Mouse (Mus musculus): ENCODE data around the gene Pcsk5.

Pcsk5 gene

DNA sequence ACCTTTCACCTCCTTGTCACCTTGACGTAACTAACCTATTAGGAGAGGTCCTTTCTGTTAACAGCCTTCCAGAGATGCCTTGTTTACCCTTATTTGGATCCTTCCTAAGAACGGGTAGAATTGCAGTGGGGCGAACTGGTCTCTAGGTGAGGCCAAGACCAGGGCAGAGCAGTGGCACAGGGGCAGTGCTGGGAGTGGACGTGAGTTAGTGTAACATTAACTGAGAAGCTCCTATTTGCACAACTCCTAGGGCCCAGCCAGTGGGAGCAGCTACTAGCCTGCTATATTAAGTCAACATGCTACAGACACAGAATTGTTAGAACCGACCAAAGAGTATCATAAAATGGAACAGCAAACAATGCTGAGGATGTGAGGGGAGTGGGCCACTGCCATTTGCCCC is 30.8 kb downstream of the Pcsk5 start:
- DNase-seq (ENCODE audit: low spot score in 2 of 2) = no peak

DNA sequence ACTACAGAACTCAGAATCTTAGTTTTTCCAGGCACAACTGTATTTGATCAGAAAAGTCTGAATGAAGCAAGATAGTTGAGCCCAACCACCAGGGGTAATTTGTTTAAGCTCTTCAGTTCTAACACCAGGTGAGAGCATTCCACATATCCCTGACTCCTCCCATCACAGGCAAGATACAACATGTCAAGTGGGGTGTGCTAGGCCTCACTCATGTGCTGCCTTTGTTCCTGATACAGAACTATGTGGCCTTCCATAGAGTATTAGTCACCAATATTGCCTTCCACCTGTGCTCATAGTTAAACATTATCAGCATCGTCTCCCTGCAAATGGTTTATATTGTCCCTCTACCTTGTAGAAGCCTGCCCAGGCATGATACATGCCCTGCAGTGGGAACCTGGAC is 36.6 kb downstream of the Pcsk5 start:
- no peak for DNase-seq (ENCODE audit: low spot score in 2 of 2)

DNA sequence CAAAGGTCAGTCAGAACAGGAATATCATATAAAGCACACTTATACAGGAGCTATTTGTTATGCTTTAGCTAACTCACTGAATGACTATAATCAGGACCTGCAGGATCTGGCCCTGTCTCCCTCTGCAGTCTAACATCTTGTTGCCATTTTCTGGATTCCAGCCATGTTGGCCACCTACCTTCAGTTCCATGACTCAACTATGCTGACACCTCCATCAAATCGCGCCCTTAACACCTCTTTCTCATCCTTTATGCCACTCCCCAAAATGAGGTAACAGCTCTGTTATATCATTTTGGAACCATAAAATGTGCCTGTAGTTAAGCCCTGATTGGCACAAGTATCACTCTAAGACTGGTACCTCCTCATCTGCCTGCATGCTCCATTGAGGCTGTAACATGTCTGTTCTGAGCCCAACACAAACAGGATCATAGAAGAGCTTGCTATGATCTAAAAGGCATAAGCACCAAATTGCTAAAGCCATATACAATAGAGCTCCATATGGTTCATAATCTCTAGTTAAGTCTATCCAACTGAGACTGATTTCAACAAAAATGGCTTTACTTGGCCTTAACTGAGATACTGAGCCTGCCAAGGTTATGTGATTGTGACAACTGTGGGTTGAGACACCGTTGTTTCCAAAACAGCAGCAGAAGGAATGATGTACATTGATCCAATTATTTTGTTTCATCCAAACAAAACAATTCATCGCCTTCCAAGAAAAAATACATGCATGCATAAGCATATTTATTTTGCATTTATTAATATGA is 37.8 kb downstream of the Pcsk5 start:
- no peak for DNase-seq (ENCODE audit: low spot score in 2 of 2)

DNA sequence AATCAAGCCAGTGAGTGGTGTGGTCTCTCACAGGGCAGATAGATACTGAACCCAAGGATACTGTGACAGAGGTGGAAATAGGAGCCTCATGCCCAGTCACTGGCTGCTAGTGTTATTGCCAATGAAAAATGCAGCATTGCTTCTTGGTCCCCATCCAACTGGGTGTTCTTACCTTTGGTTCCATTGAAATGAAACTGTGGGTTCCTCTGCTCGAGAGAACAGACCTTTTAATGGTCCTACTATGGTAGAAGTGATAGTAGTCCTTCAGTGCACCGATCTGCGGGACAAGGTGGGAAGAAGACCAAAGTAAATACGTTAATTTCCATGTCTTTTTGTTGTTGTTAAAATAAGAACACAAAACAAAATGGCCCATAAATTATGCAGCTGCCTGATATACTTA is 44.0 kb downstream of the Pcsk5 start:
- no peak for DNase-seq (ENCODE audit: low spot score in 2 of 2)

DNA sequence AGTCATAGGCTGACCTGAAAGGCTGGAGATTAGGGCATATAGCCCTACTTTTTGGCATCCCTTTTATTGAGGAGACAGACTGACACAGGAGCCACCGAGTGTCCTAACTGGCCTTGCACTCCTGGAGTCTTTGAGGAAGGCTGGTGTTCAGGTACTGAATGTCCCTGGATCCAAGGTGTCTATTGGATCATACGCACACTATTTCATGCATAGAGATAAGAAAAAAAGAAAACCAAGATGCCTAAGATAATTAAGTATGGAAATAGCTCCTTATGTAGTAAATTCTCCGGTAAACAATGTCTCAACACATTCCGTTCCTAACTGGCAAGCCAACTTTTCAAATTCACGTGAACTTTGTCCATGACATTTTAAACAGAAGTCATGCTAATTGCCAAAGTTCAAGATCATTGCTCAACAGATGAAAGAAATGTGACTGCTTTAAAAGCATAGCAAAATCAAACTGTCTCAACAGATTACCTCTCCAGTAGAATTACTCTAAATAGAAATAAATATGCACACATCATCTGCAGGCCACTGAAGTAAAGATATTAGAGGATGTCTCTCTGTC is 45.9 kb downstream of the Pcsk5 start:
- no peak for DNase-seq (ENCODE audit: low spot score in 2 of 2)

DNA sequence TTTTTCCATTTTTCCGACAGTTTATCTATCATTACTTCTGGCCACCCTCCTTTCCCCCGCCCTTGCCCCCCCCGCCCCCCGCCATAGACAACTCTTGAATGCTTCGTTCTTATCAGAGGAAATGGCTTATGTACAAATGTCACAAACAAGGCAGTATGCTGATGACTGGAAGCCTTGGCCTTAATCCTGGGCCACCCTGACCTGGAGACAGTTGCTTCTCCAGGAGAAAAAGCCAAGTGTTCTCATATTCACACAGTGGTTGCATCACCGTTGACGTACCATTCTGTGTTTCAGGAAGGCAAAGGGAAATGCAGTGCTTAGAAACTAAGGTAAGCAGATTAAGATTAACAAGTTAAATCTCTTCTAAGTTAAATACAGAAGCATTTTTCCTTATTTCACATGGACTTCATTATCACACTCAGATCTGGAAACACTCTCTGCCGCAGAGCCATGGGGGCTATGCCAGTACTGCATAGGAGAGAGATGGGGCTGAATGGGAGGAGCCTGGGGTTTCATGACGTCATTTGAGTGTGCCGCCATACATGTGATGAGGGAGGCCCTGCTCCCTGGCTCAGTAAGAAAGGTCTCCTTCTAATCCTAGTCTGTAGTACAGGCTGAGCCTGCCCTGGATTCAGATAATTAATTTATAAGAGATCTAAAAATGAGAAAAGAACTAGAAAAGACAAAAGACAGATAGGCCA is 48.7 kb downstream of the Pcsk5 start:
- DNase-seq (ENCODE audit: low spot score in 2 of 2) = no peak

DNA sequence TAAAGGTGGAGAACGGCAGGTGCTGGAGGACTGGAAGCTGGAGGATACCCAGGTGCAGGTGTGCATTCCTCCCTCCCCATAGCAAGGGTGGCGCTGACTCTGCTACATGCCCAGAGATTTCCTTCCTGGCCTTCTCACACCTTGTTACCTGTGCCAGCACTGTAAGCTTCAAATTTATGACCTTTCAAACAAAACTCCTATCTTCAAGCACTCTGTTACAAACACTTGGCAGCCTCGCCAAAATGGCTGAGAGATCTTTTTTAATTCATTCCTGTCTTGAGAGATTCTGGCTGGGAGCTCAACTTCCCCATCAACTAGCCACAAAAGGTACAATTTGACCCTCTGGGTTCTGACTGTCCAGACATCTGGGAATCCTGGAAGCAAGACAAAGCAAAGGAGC is 50.7 kb downstream of the Pcsk5 start:
- no peak for DNase-seq (ENCODE audit: low spot score in 2 of 2)

DNA sequence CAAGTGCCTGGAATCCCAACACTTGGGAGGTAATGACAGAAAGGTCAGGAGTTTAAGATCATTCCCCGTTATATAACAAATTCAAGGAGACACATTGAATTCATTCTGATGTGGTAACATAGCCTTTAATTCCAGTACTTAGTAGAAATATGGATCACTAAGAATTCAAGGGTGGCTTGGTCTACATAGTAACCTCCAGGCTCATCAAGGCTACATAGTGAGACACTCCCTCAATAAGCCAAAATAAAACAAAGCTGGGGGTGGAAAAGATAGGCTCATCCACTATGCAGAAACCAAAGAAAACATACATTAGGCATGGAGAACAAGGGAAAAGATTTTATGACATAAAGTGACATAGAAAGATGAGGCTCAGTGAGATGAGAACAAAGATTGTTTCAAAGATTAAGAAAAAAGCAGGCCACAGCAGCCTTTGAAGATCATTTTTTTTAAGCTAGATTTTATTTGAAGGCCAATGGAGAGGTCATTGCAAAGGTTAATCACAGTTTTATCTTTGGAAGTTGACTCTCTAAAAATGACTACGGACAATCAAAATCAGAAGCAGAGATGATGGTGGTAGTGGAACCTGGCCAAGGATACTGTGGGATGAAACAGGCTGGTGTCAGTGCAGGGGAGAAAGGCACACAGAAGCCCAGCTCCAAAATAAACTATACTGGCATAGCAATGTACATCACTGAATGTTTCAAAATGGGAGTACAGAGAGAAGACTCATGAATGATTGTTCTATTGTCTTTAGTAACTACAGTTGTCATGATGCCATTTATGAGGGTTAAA is 52.8 kb downstream of the Pcsk5 start:
- no peak for DNase-seq (ENCODE audit: low spot score in 2 of 2)

DNA sequence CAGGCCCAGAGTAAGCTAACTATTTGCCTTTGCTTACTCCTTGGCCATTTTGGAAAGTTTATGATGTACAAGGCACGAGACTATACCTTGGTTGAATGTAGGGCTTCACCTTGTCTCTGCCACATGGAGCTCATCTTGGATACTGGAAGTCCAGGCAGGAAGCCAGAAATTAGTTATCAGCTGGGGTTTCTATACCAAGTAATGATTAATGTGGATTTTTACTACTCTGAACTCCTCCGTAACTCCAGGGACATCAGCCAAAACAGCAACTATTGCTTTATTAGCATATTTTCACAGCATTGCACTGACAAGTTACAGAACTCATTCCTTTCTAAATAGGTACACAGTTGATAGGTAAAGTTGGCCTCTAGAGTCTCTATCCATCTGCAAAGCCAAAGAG is 54.2 kb downstream of the Pcsk5 start:
- DNase-seq (ENCODE audit: low spot score in 2 of 2) = no peak

DNA sequence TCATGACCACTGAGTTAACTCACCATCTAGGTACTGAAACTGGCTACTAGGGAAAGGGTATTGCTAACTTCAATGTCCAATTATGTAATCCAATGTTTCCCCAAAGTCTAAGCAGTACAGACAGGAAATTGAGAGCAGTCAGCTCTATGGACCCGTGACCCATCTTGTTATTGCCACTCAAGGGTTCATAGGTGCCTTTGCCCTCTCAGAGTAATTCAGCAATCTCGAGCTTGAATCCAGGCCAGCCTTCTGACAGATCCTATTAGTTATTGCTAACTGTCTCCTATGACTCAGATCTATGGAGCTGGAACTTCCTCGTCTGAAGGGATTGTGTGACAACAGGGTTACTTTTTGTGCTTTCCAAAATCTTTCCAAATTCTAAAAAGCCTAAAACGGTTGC is 56.1 kb downstream of the Pcsk5 start:
- DNase-seq (ENCODE audit: low spot score in 2 of 2) = no peak

DNA sequence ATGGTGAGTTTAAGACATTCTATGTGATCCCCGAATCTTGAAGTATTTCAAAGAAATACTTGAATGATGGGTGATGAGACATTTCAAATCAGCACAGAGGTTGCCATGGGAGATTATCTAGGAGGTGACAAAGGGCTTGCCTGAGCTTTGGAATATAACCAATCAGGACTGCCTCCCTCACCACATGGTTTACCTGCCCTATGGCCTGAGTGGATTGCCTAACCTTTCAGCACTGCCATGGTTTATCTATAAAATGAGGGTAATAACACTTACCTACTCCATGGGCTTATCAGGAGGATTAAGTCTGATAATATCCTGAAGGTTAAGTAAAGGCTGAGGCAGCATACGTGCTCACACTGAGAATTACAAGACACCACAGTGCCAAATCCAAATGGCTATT is 61.5 kb downstream of the Pcsk5 start:
- no peak for DNase-seq (ENCODE audit: low spot score in 2 of 2)

DNA sequence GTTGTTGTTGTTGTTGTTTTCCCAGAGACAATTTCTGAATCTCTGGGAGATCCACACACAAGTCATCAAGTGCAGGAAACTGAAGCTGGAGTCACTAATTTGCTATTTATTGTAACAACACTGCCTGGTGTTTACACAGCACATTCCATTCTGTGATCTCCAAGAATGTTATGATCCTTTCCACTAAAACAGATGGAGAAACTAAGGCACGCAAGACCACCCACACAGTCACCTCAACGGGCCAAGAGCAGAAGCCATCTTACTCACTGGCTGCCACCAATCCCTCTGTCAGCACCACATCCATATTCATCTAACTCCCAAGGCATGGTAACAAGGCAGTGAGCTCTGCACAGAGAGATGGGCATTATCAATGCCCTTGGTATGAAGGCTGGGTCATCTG is 62.3 kb downstream of the Pcsk5 start:
- no peak for DNase-seq (ENCODE audit: low spot score in 2 of 2)

DNA sequence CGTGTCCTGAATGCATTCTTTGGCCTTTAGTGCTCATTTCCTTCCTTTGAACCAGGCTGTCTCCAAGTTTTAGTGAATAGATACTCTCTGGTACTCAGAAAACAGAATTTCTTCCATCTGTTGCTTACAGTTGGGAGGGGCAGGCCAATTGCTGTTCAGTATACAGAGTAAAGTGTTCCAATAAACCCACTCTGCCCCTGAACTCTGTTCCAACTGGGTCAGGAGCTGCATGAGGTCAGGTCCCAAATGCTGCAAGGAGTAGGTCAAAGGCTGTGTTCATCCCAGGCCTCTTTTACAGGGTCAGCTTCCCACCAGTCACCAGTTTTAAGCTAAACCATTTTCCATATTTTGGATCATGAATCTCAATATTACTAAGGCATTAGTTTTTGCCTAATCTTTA is 63.4 kb downstream of the Pcsk5 start:
- no peak for DNase-seq (ENCODE audit: low spot score in 2 of 2)

DNA sequence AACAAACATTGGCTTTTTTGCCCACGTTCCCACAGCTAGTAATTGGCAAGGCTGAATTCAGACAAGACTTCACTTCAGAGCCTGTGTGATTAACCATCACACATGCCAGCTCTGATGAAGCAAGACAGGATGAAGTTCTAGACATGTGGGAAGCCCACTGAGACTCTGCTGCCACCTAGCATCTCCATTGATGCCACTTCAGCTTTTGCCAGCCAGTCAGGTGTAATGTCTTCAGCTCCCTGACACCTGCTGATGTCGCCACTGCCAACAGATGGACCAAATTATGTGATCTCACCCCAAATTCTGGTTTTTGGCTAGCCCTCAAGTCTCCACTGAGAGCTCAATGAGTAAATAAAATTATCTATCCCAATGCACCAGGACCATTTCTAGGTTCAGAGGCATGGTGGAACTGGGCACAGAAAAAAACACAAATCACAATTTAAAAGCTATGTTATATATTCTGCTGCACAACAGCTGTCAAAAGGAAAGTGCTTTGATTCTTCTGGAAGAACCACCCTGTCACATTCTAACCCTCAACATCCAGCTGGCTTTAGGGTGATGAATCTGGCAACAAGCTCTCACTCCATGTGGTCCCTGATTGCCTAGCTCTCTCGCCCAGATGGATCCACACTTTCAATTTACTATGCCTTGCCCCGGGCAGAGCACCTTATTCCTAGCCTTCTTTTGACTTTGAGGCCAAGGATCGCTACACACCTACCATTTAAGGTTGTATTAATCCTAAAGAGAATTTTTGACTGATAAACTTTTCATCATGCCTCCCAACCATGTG is 67.6 kb downstream of the Pcsk5 start:
- DNase-seq (ENCODE audit: low spot score in 2 of 2) = no peak

DNA sequence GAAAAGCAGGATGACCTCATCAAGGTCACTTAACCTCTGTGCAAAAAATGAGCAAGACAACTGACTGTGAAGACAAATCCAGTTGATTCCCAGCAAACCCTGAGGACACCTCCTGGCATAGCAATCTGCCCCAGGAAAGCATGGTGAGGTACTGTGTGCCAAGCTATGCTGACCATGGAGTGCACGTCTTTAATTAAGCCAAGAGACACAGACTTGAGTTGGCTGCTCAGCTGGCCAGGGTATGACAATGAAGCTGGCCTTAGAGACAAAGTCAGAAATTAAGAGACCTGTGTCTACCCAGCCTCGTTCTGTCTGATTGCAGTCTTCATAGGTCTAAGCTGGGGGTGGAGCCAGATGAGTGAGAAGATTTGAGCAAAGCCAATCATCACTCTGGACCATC is 72.4 kb downstream of the Pcsk5 start:
- no peak for DNase-seq (ENCODE audit: low spot score in 2 of 2)

DNA sequence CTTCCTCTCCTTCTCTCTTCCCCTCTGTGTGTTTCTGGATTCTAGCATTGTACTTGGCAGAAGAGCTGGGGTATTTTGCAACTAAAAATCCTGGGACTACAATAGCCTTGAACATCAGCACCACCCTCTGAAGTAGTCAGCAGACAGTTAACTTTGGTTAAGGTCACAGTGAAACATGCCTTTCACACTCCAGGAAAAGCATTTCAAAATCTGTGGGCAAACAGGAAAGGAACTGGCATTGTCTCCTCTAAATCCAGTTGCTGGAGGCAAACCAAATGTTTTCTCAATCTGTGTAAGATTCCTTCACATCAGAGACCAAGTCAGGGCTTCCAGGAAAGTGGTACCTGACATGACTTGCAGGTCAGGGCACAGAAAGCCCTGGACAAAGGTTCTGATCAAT is 74.7 kb downstream of the Pcsk5 start:
- no peak for DNase-seq (ENCODE audit: low spot score in 2 of 2)

DNA sequence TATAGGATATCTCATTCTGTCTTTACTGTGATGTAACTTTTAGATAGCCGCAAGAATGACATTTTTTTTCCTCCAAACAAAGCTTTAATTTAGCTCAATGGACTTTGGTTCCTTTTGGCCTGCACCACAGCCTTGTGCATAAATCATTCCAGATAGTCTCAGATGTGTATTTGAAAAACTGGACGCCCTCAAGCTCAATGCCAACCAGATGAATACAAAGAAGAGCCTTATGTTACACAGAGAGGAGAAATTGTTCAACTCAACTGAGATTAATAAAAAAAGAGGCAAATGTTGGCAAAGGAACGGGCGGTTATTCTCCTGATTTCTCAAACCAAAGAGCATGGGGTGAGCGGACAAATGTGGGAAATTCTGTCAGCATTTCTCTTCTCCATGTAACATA is 75.8 kb downstream of the Pcsk5 start:
- DNase-seq (ENCODE audit: low spot score in 2 of 2) = no peak

DNA sequence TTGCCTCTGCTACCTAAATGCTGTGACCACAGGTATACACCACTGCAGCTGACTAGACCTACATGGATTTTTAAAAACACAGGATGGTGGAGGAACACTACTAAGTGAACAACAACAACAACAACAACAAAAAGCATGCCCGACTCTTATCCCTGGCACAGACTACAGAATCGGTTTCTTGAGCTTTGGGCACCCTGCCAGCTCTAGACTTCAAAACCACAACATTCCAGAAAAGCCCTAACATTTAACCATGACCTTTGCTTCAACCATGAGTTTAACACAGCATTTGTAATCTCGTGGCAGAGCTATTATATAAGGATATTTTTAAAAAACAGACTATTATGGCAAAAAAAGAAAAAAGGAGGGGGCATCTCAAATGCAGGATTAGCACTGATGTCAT is 84.6 kb downstream of the Pcsk5 start:
- DNase-seq (ENCODE audit: low spot score in 2 of 2) = no peak

DNA sequence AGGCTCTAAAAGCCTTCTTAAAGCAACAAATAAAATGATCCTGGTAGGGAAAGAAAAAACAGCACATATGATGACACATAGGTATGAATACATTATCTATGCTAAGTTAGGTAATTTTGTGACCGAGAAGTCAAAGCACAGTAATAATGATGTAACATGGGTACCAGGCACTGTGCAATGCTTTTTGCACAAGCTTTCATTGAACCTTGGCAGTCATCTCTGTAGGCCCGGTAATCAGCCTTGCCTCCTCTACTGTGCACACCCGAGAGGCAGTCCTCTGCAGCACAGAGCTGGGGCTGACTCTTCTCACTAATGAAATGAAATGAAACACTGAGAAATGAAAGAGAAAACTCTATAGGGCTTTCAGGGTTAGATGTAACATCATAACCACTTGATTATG is 89.1 kb downstream of the Pcsk5 start:
- no peak for DNase-seq (ENCODE audit: low spot score in 2 of 2)

DNA sequence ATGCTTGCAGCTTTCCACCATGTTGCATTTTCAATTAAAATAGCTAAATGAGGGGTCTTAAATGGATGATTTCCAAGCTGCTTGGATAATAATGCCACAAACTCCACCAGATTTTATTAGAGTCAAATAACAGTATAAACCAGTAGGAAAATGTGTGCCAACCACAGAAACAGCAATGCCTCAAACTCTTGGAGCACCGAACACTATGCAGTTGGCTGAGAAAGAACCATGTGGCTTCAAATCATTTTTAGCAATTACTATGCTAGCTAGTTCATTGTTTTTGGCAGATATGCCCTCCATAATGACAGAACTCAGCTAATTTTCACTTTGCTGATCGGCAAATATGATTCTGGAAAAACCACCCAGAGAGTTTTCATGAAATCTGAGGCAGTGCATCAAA is 92.1 kb downstream of the Pcsk5 start:
- no peak for DNase-seq (ENCODE audit: low spot score in 2 of 2)

DNA sequence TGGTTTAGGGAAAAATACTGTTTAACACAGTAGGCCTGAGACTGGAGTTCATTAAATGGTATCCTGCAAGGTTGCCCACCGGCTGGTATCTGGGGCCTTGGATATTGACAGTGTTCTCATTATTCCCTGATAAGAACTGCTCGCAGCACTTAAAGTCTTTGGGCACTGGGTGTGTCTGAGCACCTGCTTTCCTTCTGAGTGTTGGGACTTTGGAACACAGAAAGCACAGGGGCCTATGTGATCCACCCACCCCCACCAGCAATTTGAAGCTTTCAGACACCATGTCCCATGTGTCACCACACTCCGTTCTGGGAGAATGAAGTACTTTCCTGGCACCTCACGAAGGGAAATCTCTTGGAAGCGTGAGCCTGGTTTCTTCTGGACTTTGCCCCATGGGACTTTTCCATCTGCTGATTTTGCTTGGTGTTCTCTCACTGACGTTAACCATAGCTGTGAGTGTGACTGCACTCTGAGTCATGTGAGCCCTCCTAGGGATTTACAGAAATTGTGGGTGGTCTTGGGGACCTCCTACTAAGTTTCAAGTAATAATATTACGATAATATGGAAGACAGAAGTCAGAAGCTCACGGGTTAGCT is 92.9 kb downstream of the Pcsk5 start:
- DNase-seq (ENCODE audit: low spot score in 2 of 2) = no peak
